Mouse (Mus musculus) brain, embryonic 14.5 days (tissue): Measurements from ENCODE around the gene Stam2. TPM values are rescaled to one million over a fixed set of nuclear protein-coding genes. Genes with fewer than 3 reads are reported as not detected.

Experiments used
- DNase-seq: peaks from one replicate; pipeline ENCODE4 v3.0.0-alpha.2; 2011; ENCODE audit warnings: low read depth
- CTCF ChIP-seq: fragments of 200-500 bp; IDR thresholded peaks from 2 replicates; pipeline ENCODE4 v1.5.1; 2012; ENCODE audit warnings: inconsistent platforms, mild to moderate bottlenecking, moderate library complexity, borderline replicate concordance; ENCODE audit not compliant: insufficient read depth, insufficient read length; ENCODE audit errors: extremely low read depth
- POLR2A ChIP-seq: fragments of 200-500 bp; IDR thresholded peaks from 2 replicates; pipeline ENCODE4 v1.6.1; 2012; ENCODE audit warnings: mild to moderate bottlenecking, inconsistent platforms, borderline replicate concordance; ENCODE audit not compliant: poor library complexity, insufficient read depth, insufficient read length, severe bottlenecking; ENCODE audit errors: extremely low read depth
- polyA plus RNA-seq: library from polyadenylated mRNA; depleted of rRNA; stranded (reverse); fragments of >200 nt; gene quantifications from 2 replicates; pipeline ENCODE4 v1.2.3, GENCODE M21; 2012

The Stam2 gene
- polyA plus RNA-seq, 1 experiment: 25.9 TPM

DNA sequence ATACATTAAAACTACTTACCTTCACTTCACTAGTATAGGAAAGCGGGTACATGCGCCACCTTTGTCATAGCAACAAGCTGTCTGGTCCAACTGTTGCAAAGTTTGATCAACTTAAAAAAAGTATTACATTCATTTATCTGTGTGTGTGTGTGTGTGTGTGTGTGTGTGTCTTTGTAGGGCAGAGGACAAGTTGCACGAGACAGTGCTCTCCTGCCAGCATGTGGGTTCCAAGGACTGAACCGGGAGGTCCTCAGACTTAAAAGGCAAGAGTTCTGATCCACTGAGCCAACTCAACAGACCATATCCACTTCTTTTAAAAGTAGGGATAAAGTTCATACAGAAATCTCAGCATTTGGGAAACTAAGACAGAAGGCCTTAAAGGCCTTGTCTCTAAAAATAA, 28.0 kb downstream of the Stam2 start:
- DNase-seq: no peak
- TF ChIP-seq CTCF (no peak), POLR2A (no peak)

DNA sequence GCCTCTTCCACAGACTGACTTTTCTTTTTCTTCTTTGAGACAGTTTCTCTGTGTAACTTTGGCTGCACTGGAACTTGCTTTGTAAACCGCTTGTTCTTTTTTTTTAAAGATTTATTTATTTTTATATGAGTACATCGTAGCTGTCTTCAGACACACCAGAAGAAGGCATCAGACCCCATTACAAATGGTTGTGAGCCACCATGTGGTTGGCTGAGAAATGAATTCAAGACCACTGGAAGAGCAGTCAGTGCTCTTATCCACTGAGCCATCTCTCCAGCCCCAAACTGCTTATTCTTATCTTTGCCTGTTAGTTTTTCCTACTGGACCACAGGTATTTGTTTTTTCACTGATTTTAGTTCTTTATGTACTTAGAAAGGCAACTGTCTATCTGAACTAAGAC, 31.3 kb downstream of the Stam2 start:
- TF ChIP-seq POLR2A (no peak), CTCF (no peak)
- no peak for DNase-seq

DNA sequence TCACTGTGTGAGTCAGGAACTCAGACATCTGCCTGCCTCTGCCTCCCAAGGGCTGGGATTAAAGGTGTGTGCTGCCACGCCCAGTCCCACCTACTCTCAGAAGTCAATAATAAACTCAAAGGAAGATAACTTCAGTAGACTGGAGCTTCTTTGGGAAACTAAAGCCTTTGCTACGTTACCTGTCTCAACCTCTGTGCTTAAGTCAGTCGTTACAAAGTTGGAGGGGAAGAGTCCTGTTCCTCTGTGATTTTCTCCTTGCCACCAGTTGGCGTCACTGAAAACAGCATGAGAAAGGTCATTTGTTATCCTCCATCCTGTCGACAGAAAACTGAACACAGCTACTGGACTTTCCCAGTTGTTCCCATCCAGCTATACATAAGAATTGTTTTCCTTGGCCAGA, 32.7 kb downstream of the Stam2 start:
- TF ChIP-seq POLR2A (no peak), CTCF (no peak)
- no peak for DNase-seq

DNA sequence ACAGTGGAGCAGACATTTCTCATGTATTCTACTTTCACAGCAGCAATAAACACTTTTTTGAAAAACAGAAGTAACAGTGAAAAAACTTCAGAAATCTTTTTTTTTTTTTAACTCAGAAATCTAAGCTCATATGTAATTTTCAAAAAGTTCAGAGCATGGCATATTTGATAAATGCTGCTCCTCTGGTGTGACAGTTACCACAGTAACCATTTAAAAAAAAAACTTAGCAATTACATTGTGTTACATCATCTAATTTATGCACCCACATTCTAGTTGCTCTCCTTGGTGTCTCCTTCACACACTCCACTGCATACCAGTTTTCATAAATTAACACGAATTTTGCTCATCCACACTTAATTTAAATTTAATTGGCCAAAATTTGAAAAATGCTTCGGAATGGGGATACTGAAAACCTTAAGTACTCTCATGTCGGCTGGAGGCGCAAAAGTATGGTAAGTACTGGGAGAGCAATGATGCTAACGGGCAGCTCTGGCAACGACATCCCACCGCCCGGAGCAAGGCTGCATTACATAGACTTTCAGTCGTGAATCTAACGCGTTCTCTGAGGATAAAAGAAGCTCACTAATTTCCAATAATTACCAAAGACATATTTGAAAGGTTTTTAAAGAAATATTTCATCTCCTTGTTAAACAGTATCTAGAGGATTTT, 40.6 kb downstream of the Stam2 start:
- DNase-seq: no peak
- TF ChIP-seq POLR2A (no peak), CTCF (no peak)

DNA sequence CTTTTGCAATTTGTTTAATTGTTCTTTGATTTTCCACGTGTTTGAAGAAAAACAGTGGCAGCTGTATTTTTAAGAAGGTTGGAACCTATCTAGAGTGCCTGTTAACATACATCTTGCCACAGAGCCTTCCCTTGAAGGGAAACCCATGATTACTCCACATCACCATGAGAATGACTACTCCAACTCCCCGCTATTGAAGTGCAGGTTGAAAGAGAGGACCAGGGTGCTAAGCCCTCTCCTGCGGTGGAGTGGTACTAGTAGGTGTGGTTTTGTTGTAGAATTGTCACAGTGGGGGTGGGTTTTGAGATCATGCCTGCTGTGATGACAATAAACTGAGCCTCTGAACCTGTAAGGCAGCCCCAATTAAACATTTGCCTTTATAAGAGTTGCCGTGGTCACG, 41.7 kb downstream of the Stam2 start:
- no peak for DNase-seq
- no peak for TF ChIP-seq POLR2A
- no peak for TF ChIP-seq CTCF

DNA sequence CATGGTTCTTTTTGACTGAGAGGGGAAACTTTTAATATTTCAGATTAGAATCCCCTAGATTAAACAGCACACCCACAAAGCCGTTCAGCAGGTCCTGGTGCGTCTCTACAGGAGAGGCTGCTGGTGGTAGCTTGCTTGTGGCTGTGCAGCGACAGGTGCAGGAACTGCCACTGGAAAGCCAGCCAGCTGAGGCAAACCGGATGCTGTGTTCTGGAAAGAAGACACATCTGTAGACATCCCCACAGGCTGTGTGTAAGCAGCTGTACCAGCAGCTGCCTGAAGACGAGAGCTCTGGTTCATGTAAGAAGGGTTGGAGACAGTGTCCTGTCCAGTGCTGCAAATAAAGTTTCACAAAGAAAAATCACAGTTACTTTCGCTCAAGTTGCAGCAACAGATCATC, 47.5 kb downstream of the Stam2 start:
- TF ChIP-seq POLR2A (no peak), CTCF (no peak)
- DNase-seq: no peak

DNA sequence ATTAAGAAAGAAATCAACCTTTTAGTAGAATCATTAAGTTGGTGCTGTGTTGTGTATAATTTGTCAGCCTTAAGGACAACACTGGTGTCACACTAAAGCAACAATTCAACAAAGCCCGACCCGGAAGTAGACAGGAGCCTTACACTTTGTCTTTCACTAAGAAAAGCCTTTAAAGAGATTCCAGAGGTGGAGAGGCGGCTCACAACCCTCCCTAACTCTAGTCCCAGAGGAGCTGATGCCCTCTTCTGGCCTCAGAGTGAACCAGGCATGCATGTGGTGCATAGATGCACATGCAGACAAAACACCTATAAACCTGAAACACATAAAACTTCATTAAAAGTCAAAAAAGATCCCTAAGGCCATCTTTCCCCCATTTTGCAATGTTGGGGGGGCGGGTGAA, 50.3 kb downstream of the Stam2 start:
- no peak for DNase-seq
- no peak for TF ChIP-seq POLR2A
- TF ChIP-seq CTCF: peak; percentile 9; the same call in 1 of the 2 replicates

DNA sequence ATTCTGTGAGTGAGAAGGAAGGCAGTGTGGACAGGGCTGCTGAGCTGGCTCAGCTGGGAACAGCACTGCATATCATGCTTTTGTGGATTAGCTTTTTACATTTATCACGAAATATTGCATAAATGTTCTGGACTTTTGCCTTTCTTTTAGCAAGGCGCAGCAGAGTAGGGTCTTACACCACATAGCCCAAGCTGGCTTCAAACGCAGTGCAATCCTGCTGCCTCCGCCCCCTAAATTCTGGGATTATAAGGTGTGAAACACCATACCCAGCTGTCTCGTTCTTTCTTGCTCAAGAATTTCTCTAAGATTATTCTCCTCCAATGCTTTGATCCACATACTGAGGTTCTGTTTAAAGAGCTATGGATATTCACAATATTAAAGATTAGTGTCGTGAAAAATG, 55.5 kb downstream of the Stam2 start:
- no peak for DNase-seq
- TF ChIP-seq CTCF (no peak), POLR2A (no peak)

DNA sequence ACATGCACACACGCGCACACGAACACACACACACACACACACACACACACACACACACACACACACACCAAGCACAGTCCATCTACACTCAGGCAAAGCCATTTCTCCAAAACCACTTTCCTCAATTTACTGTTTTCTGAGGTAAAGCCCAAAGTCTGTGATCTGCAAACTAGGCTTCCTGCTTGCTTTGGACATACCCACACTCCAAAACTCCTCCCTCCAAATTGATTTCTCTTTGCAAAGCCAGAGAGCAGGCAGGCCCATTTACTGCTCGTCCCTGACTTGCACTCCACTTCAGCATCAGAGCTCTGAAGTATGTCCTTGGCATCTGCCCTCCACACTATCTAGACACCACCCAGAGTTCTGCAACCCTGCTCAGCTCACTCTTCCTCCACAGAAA, 64.5 kb downstream of the Stam2 start:
- no peak for TF ChIP-seq POLR2A
- TF ChIP-seq CTCF: no peak
- no peak for DNase-seq

DNA sequence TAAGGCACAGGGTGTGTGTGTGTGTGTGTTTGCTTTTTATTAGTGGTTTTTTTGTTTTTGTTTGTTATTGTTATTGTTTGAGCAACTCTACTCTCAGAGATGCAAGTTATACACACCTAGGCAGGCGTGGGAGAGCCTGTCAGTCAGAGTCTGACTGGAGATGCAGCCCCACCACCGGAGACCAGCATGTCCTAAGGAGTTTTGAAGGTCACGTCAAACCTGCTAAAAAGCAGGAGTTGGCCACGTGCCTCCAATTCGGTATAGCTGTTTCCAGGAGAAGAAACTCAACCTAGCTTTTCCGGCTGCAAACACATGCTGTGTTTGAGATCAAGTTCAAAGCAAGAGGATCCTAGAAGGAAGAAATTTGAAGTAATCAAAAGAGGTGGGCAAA, 65.2 kb downstream of the Stam2 start:
- TF ChIP-seq CTCF: no peak
- no peak for TF ChIP-seq POLR2A
- peak; percentile 35 for DNase-seq

DNA sequence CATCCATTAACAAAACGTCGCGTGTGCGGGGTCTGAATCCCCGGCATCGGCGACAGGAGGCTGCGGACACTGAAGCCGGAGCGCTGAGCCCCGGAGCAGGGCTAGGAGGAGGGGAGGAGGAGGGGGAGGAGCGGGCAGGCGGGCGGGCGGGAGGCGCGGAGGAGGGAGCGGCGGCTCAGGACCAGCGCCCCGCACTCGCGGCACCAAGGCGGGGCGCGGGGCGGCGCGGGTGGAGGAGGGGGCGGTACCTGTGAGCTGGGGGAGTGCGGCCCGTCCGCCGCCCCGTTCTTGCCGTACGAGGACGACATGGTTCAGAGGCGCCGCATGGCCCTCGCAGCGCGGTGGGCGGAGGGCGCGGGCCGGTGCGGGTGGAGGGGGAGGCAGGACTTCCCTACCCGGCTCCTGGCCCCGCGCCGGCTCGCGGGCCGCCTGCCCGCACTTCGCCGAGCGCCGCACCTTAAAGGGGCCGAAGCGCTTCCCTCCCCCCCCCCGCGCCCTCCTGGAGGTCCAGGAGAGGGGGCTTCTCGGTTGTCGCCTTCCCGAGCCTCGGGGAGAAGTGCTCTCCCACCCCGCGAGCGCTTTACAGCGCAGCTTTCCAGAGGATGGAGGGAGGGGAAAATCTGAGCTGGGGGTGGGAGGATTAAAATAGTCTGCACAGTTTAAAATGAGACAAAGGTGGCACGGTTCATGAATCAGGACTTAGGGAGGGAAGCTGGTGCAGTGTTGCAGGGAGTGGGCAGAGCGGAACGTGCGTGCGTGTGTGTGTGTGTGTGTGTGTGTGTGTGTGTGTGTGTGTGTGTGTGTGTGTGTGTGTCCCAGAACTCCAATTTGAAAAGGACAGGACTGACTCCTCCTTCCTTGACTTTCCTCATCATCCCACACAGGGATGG, 65.8 kb downstream of the Stam2 start, which contains the start of gene Cacnb4:
TSS of gene Cacnb4 (minus strand) at position 809 of the 890 bp plus-strand sequence.
- peak; percentile 86 for DNase-seq
- TF ChIP-seq POLR2A (peak; percentile 40; the same call in 1 of the 2 replicates), CTCF (no peak)

DNA sequence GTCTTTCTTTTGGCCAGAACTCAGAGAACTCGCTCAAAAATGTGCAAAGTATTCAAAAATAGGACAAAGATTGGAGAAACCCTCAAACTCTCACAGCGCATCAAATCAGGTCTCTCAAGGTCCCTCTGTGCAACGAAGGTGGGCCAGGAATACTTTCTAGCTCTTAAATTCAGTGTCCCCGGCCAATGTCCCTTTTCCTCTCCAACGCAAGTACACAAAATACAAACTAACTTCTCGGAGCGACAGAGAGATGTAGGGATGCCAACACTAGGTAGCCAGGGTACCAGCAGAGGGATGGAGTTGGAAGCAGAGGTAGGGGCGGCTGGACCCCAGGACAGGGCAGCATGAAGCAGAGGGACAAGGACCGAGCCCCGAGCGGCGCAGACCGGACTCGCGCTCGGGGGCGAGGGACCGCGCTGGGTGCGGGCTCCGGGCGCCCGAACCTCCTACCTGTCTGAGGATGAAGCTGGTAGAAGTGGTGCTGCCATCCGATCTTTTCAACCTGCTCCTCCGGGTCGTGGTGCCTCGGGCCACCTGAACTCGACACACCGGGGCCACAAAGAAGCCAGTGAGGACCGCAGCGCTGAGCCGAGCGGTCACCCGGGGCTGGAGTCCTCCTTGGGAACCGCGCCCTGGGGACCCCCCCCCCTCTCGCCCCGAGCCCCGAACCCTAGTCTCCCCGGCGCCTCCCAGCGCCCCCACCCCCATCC, 66.6 kb downstream of the Stam2 start:
- TF ChIP-seq CTCF (no peak), POLR2A (no peak)
- peak; percentile 32 for DNase-seq

DNA sequence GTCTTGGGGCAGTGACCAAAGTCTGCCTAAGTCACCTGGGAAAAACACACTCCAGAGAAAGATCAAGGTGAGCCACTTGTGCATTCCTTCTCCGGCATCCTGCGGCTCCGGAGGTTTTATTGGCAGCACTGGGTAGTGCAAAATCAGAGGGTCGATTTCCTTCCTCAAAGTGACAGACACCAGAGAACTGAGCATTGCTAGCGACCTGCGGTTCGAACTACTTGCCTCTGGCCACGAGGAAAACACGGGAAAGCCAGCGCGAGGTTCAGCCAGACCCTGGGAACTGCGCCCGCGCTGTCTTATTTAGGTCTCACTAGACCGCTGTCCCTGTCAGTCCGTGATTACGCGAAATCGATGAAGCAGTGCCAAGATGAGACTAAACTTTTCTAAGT, 67.2 kb downstream of the Stam2 start:
- DNase-seq: peak; percentile 49

More for the DNA sequence above, 67.2 kb downstream of the Stam2 start:
- TF ChIP-seq CTCF (no peak), POLR2A (no peak)
